Mouse (Mus musculus) lung, postnatal 0 days (tissue): ENCODE measurements around the gene Slc12a9. TPM values are rescaled to one million over a fixed set of nuclear protein-coding genes. Genes with fewer than 3 reads are reported as not detected.

Experiments used
- ATAC-seq: fragments of 200-750 bp; cut with Nextera tagmentation; 2 replicates; pipeline ENCODE4 v1.8.0; 2017; ENCODE audit warnings: moderate library complexity
- DNase-seq: peaks from one replicate; pipeline ENCODE4 v3.0.0-alpha.2; 2016; ENCODE audit warnings: low spot score
- H3K27ac ChIP-seq: fragments of 300-500 bp; sonication (generic); 2 replicates; pipeline ENCODE4 v1.5.1; 2014; ENCODE audit warnings: antibody characterized with exemption, mild to moderate bottlenecking, low read length, mixed read lengths
- H3K27me3 ChIP-seq: fragments of 300-500 bp; sonication (generic); replicated peaks from 2 replicates; pipeline ENCODE4 v1.6.1; 2014; ENCODE audit warnings: low read length, mixed read lengths; ENCODE audit not compliant: insufficient read depth
- H3K36me3 ChIP-seq: fragments of 300-500 bp; sonication (generic); 2 replicates; pipeline ENCODE4 v1.6.1; 2014; ENCODE audit warnings: low read length, mixed read lengths; ENCODE audit not compliant: insufficient read depth
- H3K4me1 ChIP-seq: fragments of 300-500 bp; sonication (generic); 2 replicates; pipeline ENCODE4 v1.6.1; 2014; ENCODE audit warnings: antibody characterized with exemption, low read depth, low read length, mixed read lengths; ENCODE audit not compliant: insufficient read depth
- H3K4me2 ChIP-seq: fragments of 300-500 bp; sonication (generic); replicated peaks from 2 replicates; pipeline ENCODE4 v1.6.1; 2014; ENCODE audit warnings: low read depth, mild to moderate bottlenecking, low read length, moderate library complexity, mixed read lengths
- H3K4me3 ChIP-seq: fragments of 300-500 bp; sonication (generic); 2 replicates; pipeline ENCODE4 v1.5.1; 2014; ENCODE audit warnings: low read depth, low read length
- H3K9ac ChIP-seq: fragments of 300-500 bp; sonication (generic); replicated peaks from 2 replicates; pipeline ENCODE4 v1.6.1; 2014; ENCODE audit warnings: low read depth, mild to moderate bottlenecking
- H3K9me3 ChIP-seq: fragments of 300-500 bp; sonication (generic); 2 replicates; pipeline ENCODE4 v1.6.1; 2016; ENCODE audit warnings: low read length, mixed read lengths
- CTCF ChIP-seq: IDR thresholded peaks from 2 replicates; pipeline ENCODE4 v1.5.1; 2016; ENCODE audit warnings: antibody characterized with exemption, mild to moderate bottlenecking
- EP300 ChIP-seq: IDR thresholded peaks from 2 replicates; pipeline ENCODE4 v1.6.1; 2016; ENCODE audit warnings: antibody characterized with exemption, mild to moderate bottlenecking, control low read depth
- WGBS: fragments of 180-500 bp; shearing (Covaris S2); extraction: QIAGEN DNeasy Blood & Tissue Kit; methylation state at CpG from one replicate; pipeline ENCODE4 v1.1.7; 2014; 5-methylcytosine and 5-hydroxymethylcytosine counted together
- polyA plus RNA-seq: library from polyadenylated mRNA; unstranded; fragments of >200 nt; fragmentation: Nextera tagmentation; extraction: Ambion mirVana; gene quantifications from 2 replicates; pipeline ENCODE4 v1.2.1, GENCODE M21; 2015

The Slc12a9 gene
- polyA plus RNA-seq, 1 experiment from 2014 or later: 8.2 TPM

DNA sequence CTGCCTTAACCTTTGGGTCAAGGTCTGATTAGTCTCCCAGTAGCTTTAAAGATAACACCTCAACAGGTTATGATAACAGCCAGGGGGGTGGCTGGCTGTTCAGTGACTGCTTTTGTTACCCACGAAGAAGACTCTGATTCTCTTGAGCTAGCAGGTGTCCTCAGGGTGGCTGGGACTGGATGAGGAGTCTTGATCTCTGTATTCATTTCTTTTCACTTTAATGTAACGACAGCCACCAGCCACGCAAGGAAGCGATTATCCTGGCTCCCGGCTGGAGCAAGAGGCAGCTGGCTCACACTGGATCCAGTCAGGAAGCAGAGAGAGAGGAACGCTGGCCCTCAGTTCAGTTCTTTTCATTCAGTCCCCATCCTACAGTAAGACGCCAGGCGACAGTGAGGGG lies 3.8 kb upstream of the Slc12a9 start:
- H3K36me3 ChIP-seq: no peaks in the 10 kb centered on the region
- H3K9me3 ChIP-seq: no peaks in the 10 kb centered on the region
- no peaks in the 10 kb centered on the region for H3K27me3 ChIP-seq
- no peak overlapping the region for H3K9ac ChIP-seq
- no peak overlapping the region for H3K27ac ChIP-seq
- H3K4me1 ChIP-seq: peaks cover 2% of the 10 kb centered on the region; the same call in 1 of the 2 replicates
- no peak overlapping the region for H3K4me2 ChIP-seq
- ATAC-seq (no peak), DNase-seq (no peak)
- no peak overlapping the region for H3K4me3 ChIP-seq
- 50% methylated on average over 8 of the region's 8 CpGs for WGBS
- TF ChIP-seq EP300: no peak
- TF ChIP-seq CTCF: no peak

DNA sequence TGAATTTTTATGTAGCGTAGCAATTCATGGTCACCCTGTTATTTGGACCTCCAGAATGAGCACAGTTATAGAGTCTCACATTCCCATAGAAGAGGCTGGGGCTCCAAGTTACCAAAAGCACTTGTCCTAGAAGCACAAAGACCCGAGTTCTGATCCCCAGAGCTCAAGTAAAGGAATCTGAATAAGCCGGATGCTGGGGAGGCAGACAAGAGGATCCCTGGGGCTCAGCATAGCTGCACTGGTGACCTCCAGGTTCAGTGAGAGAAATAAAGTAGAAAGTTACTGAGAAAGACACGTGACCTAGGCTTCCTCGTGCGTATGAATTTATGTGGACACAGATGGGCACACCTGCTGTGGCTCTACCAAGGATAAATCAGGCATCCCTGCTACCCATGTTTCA lies 1.7 kb upstream of the Slc12a9 start:
- no peak overlapping the region for H3K9ac ChIP-seq
- H3K4me2 ChIP-seq: no peak overlapping the region
- H3K27me3 ChIP-seq: no peaks in the 10 kb centered on the region
- TF ChIP-seq EP300: no peak
- no peak for TF ChIP-seq CTCF
- WGBS: 76% methylated on average over 6 of the region's 6 CpGs
- no peak for DNase-seq
- no peak for ATAC-seq
- H3K4me1 ChIP-seq: peaks cover 2% of the 10 kb centered on the region; the same call in 1 of the 2 replicates
- H3K9me3 ChIP-seq: no peaks in the 10 kb centered on the region
- no peaks in the 10 kb centered on the region for H3K36me3 ChIP-seq
- H3K4me3 ChIP-seq: no peak overlapping the region
- no peak overlapping the region for H3K27ac ChIP-seq

DNA sequence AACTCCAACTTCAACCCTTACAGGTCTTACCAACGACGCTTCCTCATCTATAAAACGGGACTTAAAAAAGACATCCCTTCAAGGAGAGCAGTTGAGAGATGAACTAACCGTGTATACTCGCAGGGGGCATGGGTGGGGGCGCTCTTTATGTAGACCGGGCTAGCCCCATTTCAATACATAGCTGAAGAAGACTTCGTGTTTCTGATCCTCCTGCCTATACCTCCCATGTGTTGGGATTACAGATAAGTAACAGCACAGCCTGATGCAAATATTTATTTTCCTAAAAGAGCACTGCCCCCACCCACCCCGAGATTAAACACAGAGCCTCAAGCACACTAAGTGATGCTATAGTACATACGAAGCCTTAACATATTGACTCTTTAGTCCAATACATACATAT lies 920 bp upstream of the Slc12a9 start:
- Histone ChIP-seq H3K27ac (peak overlapping the region; percentile 5; the same call in 1 of the 2 replicates), H3K9ac (no peak overlapping the region)

DNA sequence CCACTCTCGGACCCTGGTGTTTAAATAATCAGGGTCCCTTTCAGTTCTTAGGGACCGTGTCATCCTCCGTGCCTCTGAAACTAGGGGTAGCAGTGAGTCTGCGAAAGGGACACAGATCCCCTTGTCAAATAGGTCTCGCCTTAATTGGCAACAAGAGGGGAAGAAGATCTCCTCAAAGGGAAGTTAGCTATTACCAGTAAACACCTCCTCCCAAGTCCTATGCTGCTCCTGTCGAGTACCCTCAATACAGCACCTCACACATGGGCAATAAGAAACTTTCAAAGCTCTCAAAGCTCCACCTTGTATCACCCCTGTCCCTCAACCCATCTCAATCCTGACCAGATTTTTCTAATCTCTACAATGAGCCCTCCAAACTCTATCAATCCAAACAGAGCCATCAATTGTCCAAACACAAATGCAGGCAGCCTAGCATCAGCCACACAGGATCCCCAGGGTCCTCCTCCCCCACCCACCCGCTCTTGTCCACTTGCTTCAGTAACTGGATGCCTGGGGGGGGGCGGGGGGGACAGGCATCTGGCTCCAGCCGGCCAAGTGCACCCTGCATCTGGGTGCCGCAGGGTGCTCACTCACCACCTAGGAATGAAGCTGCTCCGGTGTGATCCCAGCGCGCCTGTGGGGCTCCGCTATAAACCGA lies 413 bp downstream of the Slc12a9 start:
- no peak for ATAC-seq
- 0 out of 2 replicates have a peak overlapping the region, but pooled peaks have one; percentile 40 for H3K27ac ChIP-seq
- no peaks in the 10 kb centered on the region for H3K27me3 ChIP-seq

More for the DNA sequence above, 920 bp upstream of the Slc12a9 start:
- 40% methylated on average over 10 of the region's 10 CpGs for WGBS
- Histone ChIP-seq H3K9me3 (no peaks in the 10 kb centered on the region), H3K4me1 (0 out of 2 replicates have a peak, but pooled peaks cover 2% of the 10 kb centered on the region), H3K4me3 (0 out of 2 replicates have a peak overlapping the region, but pooled peaks have one; percentile 53), H3K36me3 (no peaks in the 10 kb centered on the region), H3K4me2 (peak overlapping the region; percentile 80; the same call in 1 of the 2 replicates), H3K27me3 (no peaks in the 10 kb centered on the region)
- no peak for ATAC-seq
- no peak for DNase-seq
- TF ChIP-seq CTCF: no peak
- TF ChIP-seq EP300: no peak

DNA sequence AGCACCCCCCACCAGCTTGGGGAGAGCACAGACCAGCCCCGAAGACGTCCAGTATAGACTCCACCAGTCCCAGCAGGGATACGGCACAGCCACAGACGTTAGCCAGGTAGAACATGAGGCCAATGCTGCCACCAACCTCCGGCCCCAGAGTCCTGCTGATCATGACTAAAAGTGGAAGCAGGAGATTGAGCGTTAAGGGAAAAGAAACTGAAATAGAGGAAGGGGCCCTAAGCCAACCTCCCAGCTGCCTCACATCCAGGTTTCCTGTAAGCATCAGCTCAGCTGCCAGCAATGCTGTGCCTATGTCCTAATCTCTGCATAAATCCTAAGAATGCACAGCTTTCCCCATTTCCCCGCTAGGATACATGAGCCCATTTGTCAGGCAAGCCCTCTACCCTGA lies 2.5 kb downstream of the Slc12a9 start:
- H3K27me3 ChIP-seq: no peaks in the 10 kb centered on the region
- H3K9me3 ChIP-seq: no peaks in the 10 kb centered on the region
- H3K9ac ChIP-seq: no peak overlapping the region
- H3K36me3 ChIP-seq: no peaks in the 10 kb centered on the region
- H3K4me2 ChIP-seq: no peak overlapping the region
- no peak overlapping the region for H3K4me3 ChIP-seq
- WGBS: 83% methylated on average over 7 of the region's 7 CpGs
- TF ChIP-seq CTCF (no peak), EP300 (no peak)
- DNase-seq (no peak), ATAC-seq (no peak)
- no peak overlapping the region for H3K27ac ChIP-seq
- H3K4me1 ChIP-seq: 0 out of 2 replicates have a peak, but pooled peaks cover 2% of the 10 kb centered on the region

More for the DNA sequence above, 413 bp downstream of the Slc12a9 start:
- Histone ChIP-seq H3K4me2 (peak overlapping the region; percentile 80), H3K9ac (peak overlapping the region; percentile 65), H3K9me3 (no peaks in the 10 kb centered on the region), H3K4me3 (peak overlapping the region; percentile 53), H3K36me3 (no peaks in the 10 kb centered on the region), H3K4me1 (0 out of 2 replicates have a peak, but pooled peaks cover 2% of the 10 kb centered on the region)
- no peak for DNase-seq
- TF ChIP-seq CTCF: no peak
- no peak for TF ChIP-seq EP300
- 19% methylated on average over 14 of the region's 15 CpGs for WGBS

DNA sequence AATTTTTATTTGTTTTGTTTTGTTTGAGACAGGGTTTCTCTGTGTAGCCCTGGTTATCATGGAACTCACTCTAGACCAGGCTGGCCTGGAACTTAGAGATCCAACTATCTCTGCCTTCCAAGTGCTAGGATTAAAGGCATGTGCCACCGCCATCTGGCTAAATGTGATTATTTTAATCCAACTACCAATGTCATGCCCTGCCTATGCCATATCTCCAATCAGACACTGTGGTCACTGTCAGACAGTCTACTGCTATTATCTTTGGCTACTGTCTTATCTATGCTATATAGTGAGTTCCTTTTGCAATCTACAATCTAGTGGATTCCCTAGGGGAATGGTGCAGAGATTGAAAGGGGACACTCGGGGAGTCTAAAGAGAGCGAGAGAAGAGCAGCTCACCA lies 12.4 kb downstream of the Slc12a9 start:
- Histone ChIP-seq H3K27me3 (no peaks in the 10 kb centered on the region), H3K4me2 (no peak overlapping the region), H3K27ac (no peak overlapping the region), H3K9ac (no peak overlapping the region), H3K9me3 (no peaks in the 10 kb centered on the region), H3K4me3 (no peak overlapping the region), H3K36me3 (peaks cover 6% of the 10 kb centered on the region; the same call in 1 of the 2 replicates), H3K4me1 (no peaks in the 10 kb centered on the region)
- TF ChIP-seq CTCF (no peak), EP300 (no peak)
- 93% methylated on average over 3 of the region's 3 CpGs for WGBS
- ATAC-seq (no peak), DNase-seq (no peak)
